Mouse (Mus musculus) liver, postnatal 0 days (tissue): ENCODE measurements around the gene Sfta2.

Experiments used
- CTCF ChIP-seq: sonication (generic); IDR thresholded peaks from 2 replicates; pipeline ENCODE4 v1.5.1; 2016; ENCODE audit warnings: antibody characterized with exemption, low read depth
- EP300 ChIP-seq: IDR thresholded peaks from 2 replicates; pipeline ENCODE4 v1.6.1; 2016; ENCODE audit warnings: antibody characterized with exemption, low read depth, mild to moderate bottlenecking

- TF ChIP-seq EP300 (no peak), CTCF (no peak)
These were observed 72.2 kb downstream of the Sfta2 start, which contains the start of gene Gtf2h4 for GRCm38 (mm10) chr17:35673416-35674035.
